Mouse (Mus musculus): Measurements from ENCODE around the gene Zfp937. TPM values are rescaled to one million over a fixed set of nuclear protein-coding genes. Genes with fewer than 3 reads are reported as not detected.
"Not testable (repeated sequence)": the region's sequence is repeated elsewhere in the genome, so short reads cannot be mapped to it uniquely, and the experiment has no call there.

The Zfp937 gene
- 1 to 10 TPM; 1.5 to 1.7 TPM for total RNA-seq (2021)
- 0.20 and 0.67 TPM in 2 replicates for polyA plus RNA-seq (2012; rRNA removed)
- long read RNA-seq = 0 reads

DNA sequence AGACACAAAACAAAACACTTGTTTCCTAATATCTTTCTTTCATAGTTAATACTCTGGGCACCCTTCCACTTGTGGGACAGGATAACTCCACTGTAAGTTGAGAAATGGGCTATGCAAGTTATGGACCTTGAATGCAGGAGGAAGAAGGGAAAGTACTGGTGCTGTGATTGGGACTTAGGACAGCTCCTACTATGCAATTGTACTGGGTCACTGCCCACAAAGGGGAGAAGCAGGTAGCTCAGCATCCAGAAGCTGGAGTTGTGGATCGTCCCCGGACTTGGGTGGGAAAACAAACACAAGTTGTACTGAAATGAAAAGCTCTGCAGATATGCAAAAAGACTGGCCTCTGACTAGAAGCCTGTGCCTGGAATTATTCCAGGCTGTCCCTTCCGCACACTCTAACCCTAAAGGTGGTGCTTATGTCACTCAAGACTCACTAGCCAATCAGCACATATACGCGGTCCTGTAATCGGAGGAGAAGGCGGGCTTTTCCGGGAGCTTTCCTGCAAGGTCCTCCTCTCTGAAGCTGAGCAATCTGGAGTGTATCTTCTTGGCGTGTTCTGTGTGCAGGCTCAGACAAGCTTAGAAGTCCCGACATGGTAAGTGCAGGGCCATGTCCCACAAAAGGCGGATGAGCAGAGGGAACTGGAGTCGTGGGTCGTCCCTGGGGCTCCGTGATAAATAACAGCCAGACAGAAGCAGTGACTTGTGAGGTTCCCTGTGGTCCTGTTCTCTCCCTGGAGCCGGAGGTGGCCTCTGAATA, at the start of gene Zfp937:
Gene Zfp937, plus strand, starts transcription at position 474 of the 763 bp plus-strand sequence.
- H3K4me1 ChIP-seq (ENCODE audit: control insufficient read depth, insufficient read depth, low read length); intact Hi-C loops (cut with DNase I); H3K27me3 ChIP-seq (ENCODE audit: control insufficient read depth, insufficient read depth, low read length); H3K79me2 ChIP-seq (replicated peaks; ENCODE audit: control insufficient read depth, insufficient read depth, low read length); H3K36me3 ChIP-seq (ENCODE audit: control insufficient read depth, insufficient read depth, low read length); H3K27ac ChIP-seq: not testable (repeated sequence)
- DNase-seq = peak; percentile 72 to 87
- Histone ChIP-seq H3K9ac (ENCODE audit: low read depth, low read length) (0 out of 2 replicates have a peak within 1 kb of the TSS, but pooled peaks have one; percentile 18), H3K4me3 (peak within 1 kb of the TSS; percentile 39)
- WGBS = under 1% methylated on average over 15 of the region's 15 CpGs

DNA sequence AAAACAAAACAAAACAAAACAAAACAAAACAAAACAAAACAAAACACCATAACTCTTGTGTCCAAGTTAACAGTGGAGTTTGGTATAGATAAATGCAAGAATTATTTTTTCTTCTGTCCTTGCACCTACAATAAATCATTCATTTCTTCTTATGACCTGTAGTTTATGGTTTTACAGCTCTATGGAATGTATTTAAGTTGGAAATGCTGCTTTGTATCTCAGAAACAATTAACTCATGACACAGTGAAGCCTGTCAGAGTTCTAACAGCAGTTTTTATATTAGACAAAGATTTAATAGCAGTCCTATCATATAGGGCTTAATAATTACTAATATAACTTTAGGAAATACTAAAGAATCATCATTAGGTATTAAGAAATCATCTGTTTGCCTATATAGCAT, 44.0 kb upstream of the Zfp937 start:
- Histone ChIP-seq H3K36me3 (ENCODE audit: control insufficient read depth, insufficient read depth, low read length) (no peaks in the 10 kb centered on the region), H3K27me3 (ENCODE audit: control insufficient read depth, insufficient read depth, low read length) (no peaks in the 10 kb centered on the region), H3K9ac (ENCODE audit: low read depth, low read length) (no peak overlapping the region), H3K4me1 (ENCODE audit: control insufficient read depth, insufficient read depth, low read length) (no peaks in the 10 kb centered on the region), H3K27ac (no peak overlapping the region), H3K4me3 (no peak overlapping the region), H3K79me2 (replicated peaks; ENCODE audit: control insufficient read depth, insufficient read depth, low read length) (no peaks in the 10 kb centered on the region)
- DNase-seq = no peak
- intact Hi-C loops (cut with DNase I) = no loop called here
- TF ChIP-seq CTCF (IDR thresholded peaks at IDR 0.05) (no peak), EP300 (IDR thresholded peaks at IDR 0.05; ENCODE audit: insufficient read depth, low read depth, low read length) (no peak), POLR2A (IDR thresholded peaks at IDR 0.05; ENCODE audit: insufficient read depth, low read depth, low read length) (no peak)

DNA sequence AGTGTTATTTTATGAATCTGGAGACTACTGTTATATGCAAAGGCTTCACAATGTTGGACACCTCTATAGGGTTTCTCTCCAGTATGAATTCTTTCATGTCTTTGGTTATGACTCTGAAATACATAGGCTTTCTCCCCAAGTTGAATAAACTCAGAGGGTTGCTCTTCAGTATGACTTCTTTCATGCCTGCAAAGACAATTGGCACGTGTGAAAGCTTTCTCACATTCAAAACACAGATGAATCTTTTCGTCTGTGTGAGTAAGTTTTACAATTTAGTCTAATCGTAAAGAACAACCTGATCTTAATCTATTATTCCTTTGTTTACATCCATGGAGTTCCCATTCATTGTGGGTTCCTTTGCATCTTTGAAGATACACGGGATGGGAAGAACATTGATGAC, 38.3 kb upstream of the Zfp937 start, which contains the start of gene Gm10770:
Gene Gm10770, minus strand, starts transcription at position 101 of the 400 bp plus-strand sequence.
- H3K9ac ChIP-seq (ENCODE audit: low read depth, low read length); intact Hi-C loops (cut with DNase I); DNase-seq; H3K79me2 ChIP-seq (replicated peaks; ENCODE audit: control insufficient read depth, insufficient read depth, low read length); H3K4me1 ChIP-seq (ENCODE audit: control insufficient read depth, insufficient read depth, low read length); H3K27ac ChIP-seq; H3K4me3 ChIP-seq; H3K36me3 ChIP-seq (ENCODE audit: control insufficient read depth, insufficient read depth, low read length); H3K27me3 ChIP-seq (ENCODE audit: control insufficient read depth, insufficient read depth, low read length): not testable (repeated sequence)
- WGBS = 62% methylated on average over 4 of the region's 4 CpGs

DNA sequence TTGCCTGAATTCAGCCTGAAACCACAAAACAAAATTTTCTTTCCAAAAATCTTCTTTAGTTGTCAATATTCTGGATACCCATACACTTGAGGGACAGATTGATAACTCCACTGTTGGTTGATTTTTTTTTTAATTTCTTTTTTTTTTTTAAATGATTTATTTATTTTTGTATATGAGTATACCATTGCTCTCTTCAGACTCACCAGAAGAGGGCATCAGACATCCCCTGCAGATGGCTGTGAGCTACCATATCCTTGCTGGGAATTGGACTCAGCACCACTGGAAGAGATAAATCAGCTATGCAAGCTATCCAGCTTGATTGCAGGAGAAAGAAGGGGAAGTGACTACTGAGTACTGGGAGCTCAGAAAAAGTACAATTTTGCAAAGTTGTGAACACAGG, 36.8 kb upstream of the Zfp937 start:
- intact Hi-C loops (cut with DNase I); H3K27me3 ChIP-seq (ENCODE audit: control insufficient read depth, insufficient read depth, low read length); H3K9ac ChIP-seq (ENCODE audit: low read depth, low read length); H3K79me2 ChIP-seq (replicated peaks; ENCODE audit: control insufficient read depth, insufficient read depth, low read length); H3K36me3 ChIP-seq (ENCODE audit: control insufficient read depth, insufficient read depth, low read length); H3K4me3 ChIP-seq; DNase-seq; H3K4me1 ChIP-seq (ENCODE audit: control insufficient read depth, insufficient read depth, low read length); H3K27ac ChIP-seq: not testable (repeated sequence)

DNA sequence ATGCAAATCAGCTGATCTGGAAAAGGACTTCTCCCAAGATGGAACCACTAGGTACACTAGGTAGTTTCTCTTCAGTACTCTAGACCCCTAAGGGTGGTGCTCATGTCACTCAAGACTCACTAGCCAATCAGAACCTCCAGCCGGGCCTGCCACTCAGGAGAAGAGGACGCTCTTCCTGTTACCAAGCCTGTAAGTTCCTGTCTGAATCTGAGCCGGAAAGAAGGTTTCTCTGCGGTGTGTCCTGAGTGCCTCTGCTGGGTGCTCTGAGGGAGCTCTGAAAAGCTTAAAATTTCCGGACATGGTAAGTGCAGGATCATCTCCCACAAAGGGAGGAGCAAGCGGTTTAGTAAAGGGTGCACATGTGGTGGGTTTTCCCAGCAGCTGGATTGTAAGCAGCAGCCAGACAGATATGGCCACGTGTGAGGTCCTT, 36.3 kb upstream of the Zfp937 start, which contains the start of gene Gm14139:
Gene Gm14139, plus strand, starts transcription at position 186 of the 430 bp plus-strand sequence.
- H3K4me1 ChIP-seq (ENCODE audit: control insufficient read depth, insufficient read depth, low read length); H3K9ac ChIP-seq (ENCODE audit: low read depth, low read length); intact Hi-C loops (cut with DNase I); H3K4me3 ChIP-seq; H3K36me3 ChIP-seq (ENCODE audit: control insufficient read depth, insufficient read depth, low read length); H3K27me3 ChIP-seq (ENCODE audit: control insufficient read depth, insufficient read depth, low read length); H3K27ac ChIP-seq; DNase-seq; H3K79me2 ChIP-seq (replicated peaks; ENCODE audit: control insufficient read depth, insufficient read depth, low read length): not testable (repeated sequence)
- 60% methylated on average over 7 of the region's 7 CpGs for WGBS

DNA sequence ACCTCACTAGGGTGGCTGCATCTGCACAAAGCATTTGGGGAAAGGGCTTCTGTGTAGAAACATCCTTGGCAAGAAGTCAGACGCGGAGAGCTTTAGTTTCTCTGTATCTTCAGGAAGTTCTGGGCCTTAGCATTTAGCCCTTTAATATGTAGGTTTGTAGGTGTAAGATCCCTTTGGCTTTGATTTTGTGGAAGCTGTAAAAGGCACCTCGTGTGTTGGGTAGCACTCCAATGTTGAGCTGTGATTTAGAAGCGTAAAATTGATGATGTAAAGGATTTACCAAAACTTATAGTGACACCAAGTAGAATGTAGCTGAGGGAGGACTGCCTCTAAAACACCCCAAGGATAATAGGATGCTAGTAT, 471 bp downstream of the Zfp937 start:
- peak overlapping the region; percentile 39; the same call in 1 of the 2 replicates for H3K4me3 ChIP-seq
- H3K27me3 ChIP-seq (ENCODE audit: control insufficient read depth, insufficient read depth, low read length); H3K36me3 ChIP-seq (ENCODE audit: control insufficient read depth, insufficient read depth, low read length); DNase-seq; H3K9ac ChIP-seq (ENCODE audit: low read depth, low read length); H3K27ac ChIP-seq; intact Hi-C loops (cut with DNase I); H3K4me1 ChIP-seq (ENCODE audit: control insufficient read depth, insufficient read depth, low read length); H3K79me2 ChIP-seq (replicated peaks; ENCODE audit: control insufficient read depth, insufficient read depth, low read length): not testable (repeated sequence)
- 13% methylated on average over 4 of the region's 4 CpGs for WGBS

DNA sequence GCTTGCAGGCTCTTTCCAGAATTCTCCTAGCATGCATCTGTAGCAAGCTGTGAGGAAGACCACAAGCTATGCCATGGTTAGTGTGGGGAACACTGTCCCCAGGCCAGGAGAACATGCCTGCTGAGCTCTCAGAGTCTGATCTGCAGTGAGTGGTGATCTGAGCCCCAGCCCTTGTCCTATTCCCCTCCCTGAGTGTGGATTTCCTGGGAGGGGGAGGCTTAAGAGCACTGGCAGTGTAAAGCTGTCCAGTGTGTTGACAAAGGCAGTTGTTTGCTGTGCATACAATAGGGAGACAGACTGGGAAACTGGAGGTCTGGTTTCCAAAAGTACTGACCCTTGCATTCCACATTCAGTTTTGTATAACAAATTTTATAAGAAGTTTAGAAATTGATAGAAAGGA, 5.4 kb downstream of the Zfp937 start:
- H3K79me2 ChIP-seq (replicated peaks; ENCODE audit: control insufficient read depth, insufficient read depth, low read length); H3K4me1 ChIP-seq (ENCODE audit: control insufficient read depth, insufficient read depth, low read length); intact Hi-C loops (cut with DNase I); H3K4me3 ChIP-seq; H3K27ac ChIP-seq; H3K9ac ChIP-seq (ENCODE audit: low read depth, low read length); H3K36me3 ChIP-seq (ENCODE audit: control insufficient read depth, insufficient read depth, low read length); H3K27me3 ChIP-seq (ENCODE audit: control insufficient read depth, insufficient read depth, low read length); DNase-seq: not testable (repeated sequence)
